8 mouse cellular contexts compared by ENCODE assay signal in genomic region chr7:101101156-101101691, GRCm38 (mm10). TPM values are rescaled to one million over a fixed set of nuclear protein-coding genes. Genes with fewer than 3 reads are reported as not detected.
DNase-seq lines count a peak whose midpoint lies in the region; ATAC-seq and TF ChIP-seq lines count a peak whose summit lies in the region.

No protein-coding gene starts in this region.

- H3K27ac ChIP-seq in hindbrain, embryonic 16.5 days (ENCODE audit: low read depth, low read length), result peak overlapping the region; percentile 63

- peaks cover 8% of the 10 kb centered on the region for H3K4me1 ChIP-seq in hindbrain, embryonic 16.5 days (ENCODE audit: control insufficient read depth, insufficient read depth, low read depth, low read length)

- H3K4me3 ChIP-seq in hindbrain, embryonic 16.5 days (ENCODE audit: low read length), result no peak overlapping the region

- peak overlapping the region; percentile 24 for H3K9ac ChIP-seq in hindbrain, embryonic 16.5 days (ENCODE audit: low read depth, low read length)

- no peak for TF ChIP-seq POLR2A in brain, embryonic 14.5 days (IDR thresholded peaks at IDR 0.05; ENCODE audit: borderline replicate concordance, extremely low read depth, insufficient read depth, insufficient read length, poor library complexity, severe bottlenecking)

- DNase-seq in 3134 (ENCODE audit: extremely low read depth, insufficient read length, low spot score), result peak; percentile 61
- peak; percentile 93 for DNase-seq in brain, embryonic 14.5 days (ENCODE audit: low read depth)
- peak; percentile 76 to 85 for DNase-seq in lung, adult 18-20 months
- peak; percentile 58 for DNase-seq in right cerebral cortex, postnatal 14 days
- DNase-seq in ovary, adult 18-20 months (ENCODE audit: low spot score), result no peak
- no peak for DNase-seq in yolk sac, embryonic 10.5 days (ENCODE audit: low spot score)

- peak overlapping the region; percentile 9; the same call in 1 of the 2 replicates for H3K4me2 ChIP-seq in hindbrain, embryonic 16.5 days (ENCODE audit: low read length)

- peak; percentile 86 for ATAC-seq in frontal cortex, adult (ENCODE audit: low TSS enrichment)
- ATAC-seq in hindbrain, embryonic 16.5 days, result peak; percentile 72

- no peaks in the 10 kb centered on the region for H3K27me3 ChIP-seq in hindbrain, embryonic 16.5 days (replicated peaks; ENCODE audit: control insufficient read depth, insufficient read depth, low read length)

- no peaks in the 10 kb centered on the region for H3K9me3 ChIP-seq in hindbrain, embryonic 16.5 days (ENCODE audit: control insufficient read depth, low read length)

- 39% methylated on average over 10 of the region's 10 CpGs for WGBS in hindbrain, embryonic 16.5 days

- TF ChIP-seq CTCF in brain, embryonic 14.5 days (IDR thresholded peaks at IDR 0.05; ENCODE audit: borderline replicate concordance, extremely low read depth, insufficient read depth, insufficient read length), result no peak

- H3K36me3 ChIP-seq in hindbrain, embryonic 16.5 days (ENCODE audit: control insufficient read depth, insufficient read depth, low read length), result no peaks in the 10 kb centered on the region

RNA-seq across cellular contexts. Expression of gene Fchsd2, which starts 8.6 kb away (rescaled TPM):
- 40.7 and 54.0 TPM in 2 replicates for polyA plus RNA-seq in brain, embryonic 14.5 days (2012; rRNA removed)
- 36.5 and 41.1 TPM in 2 replicates for polyA plus RNA-seq in hindbrain, embryonic 16.5 days (2015; fragmentation: Nextera tagmentation; extraction: Ambion mirVana)

Comparison
In these comparisons a context has a peak if more than half of its experiments do, and no peak if none do; other contexts are left out.
1. DNase-seq: peak in 3134 (single experiment), brain, embryonic 14.5 days (single experiment), lung, adult 18-20 months (2 of 2) and right cerebral cortex, postnatal 14 days (single experiment); none in ovary, adult 18-20 months (single experiment) and yolk sac, embryonic 10.5 days (single experiment).